Mouse (Mus musculus) hindbrain, embryonic 15.5 days (tissue): ENCODE data around the gene Elmo3. TPM values are rescaled to one million over a fixed set of nuclear protein-coding genes. Genes with fewer than 3 reads are reported as not detected.
"Not testable (repeated sequence)": the region's sequence is repeated elsewhere in the genome, so short reads cannot be mapped to it uniquely, and the experiment has no call there.

ENCODE experiments used
- ATAC-seq: fragments of 200-750 bp; cut with Nextera tagmentation; 2 replicates; pipeline ENCODE4 v1.8.0; 2017; ENCODE audit warnings: low read depth, moderate number of reproducible peaks, moderate TSS enrichment; ENCODE audit not compliant: low FRiP score
- H3K27ac ChIP-seq: fragments of 300-500 bp; sonication (generic); replicated peaks from 2 replicates; pipeline ENCODE4 v1.5.1; 2015; ENCODE audit warnings: mild to moderate bottlenecking, inconsistent platforms
- H3K27me3 ChIP-seq: fragments of 300-500 bp; sonication (generic); 2 replicates; pipeline ENCODE4 v1.6.1; 2015; ENCODE audit warnings: control low read depth, inconsistent platforms
- H3K36me3 ChIP-seq: fragments of 300-500 bp; sonication (generic); 2 replicates; pipeline ENCODE4 v1.6.1; 2015; ENCODE audit warnings: control low read depth, inconsistent platforms
- H3K4me1 ChIP-seq: fragments of 300-500 bp; sonication (generic); replicated peaks from 2 replicates; pipeline ENCODE4 v1.6.1; 2015; ENCODE audit warnings: control low read depth, inconsistent platforms
- H3K4me2 ChIP-seq: fragments of 300-500 bp; sonication (generic); 2 replicates; pipeline ENCODE4 v1.6.1; 2015; ENCODE audit warnings: moderate library complexity, mild to moderate bottlenecking, inconsistent platforms
- H3K4me3 ChIP-seq: fragments of 300-500 bp; sonication (generic); 2 replicates; pipeline ENCODE4 v1.5.1; 2015; ENCODE audit warnings: mild to moderate bottlenecking, inconsistent platforms
- H3K9ac ChIP-seq: fragments of 300-500 bp; sonication (generic); 2 replicates; pipeline ENCODE4 v1.6.1; 2015; ENCODE audit warnings: inconsistent platforms
- H3K9me3 ChIP-seq: fragments of 300-500 bp; sonication (generic); 2 replicates; pipeline ENCODE4 v1.6.1; 2016; ENCODE audit warnings: control low read depth, inconsistent platforms
- WGBS: fragments of 180-500 bp; shearing (Covaris S2); methylation state at CpG from one replicate; pipeline ENCODE4 v1.1.7; 2015; 5-methylcytosine and 5-hydroxymethylcytosine counted together
- polyA plus RNA-seq: library from polyadenylated mRNA; unstranded; fragments of >200 nt; fragmentation: Nextera tagmentation; extraction: Ambion mirVana; gene quantifications from 2 replicates; pipeline ENCODE4 v1.2.1, GENCODE M21; 2015

Elmo3 gene
- polyA plus RNA-seq, 1 experiment from 2014 or later: 1.3 TPM

- H3K9me3 ChIP-seq: no peaks in the 10 kb centered on the region
- no peak overlapping the region for H3K4me3 ChIP-seq
- ATAC-seq: no peak
- 87% methylated on average over 12 of the region's 12 CpGs for WGBS
- H3K27ac ChIP-seq: no peak overlapping the region
- H3K4me2 ChIP-seq: no peak overlapping the region
- H3K36me3 ChIP-seq: peaks cover 37% of the 10 kb centered on the region
- peaks cover 19% of the 10 kb centered on the region; the same call in 1 of the 2 replicates for H3K27me3 ChIP-seq
- H3K9ac ChIP-seq: no peak overlapping the region
- peaks cover 30% of the 10 kb centered on the region for H3K4me1 ChIP-seq
Measured at GRCm38 (mm10) chr8:105281821-105282220, 23.6 kb upstream of the Elmo3 start.

- 88% methylated on average over 4 of the region's 4 CpGs for WGBS
- no peak for ATAC-seq
- Histone ChIP-seq H3K9ac (no peak overlapping the region), H3K27ac (no peak overlapping the region), H3K9me3 (no peaks in the 10 kb centered on the region), H3K4me3 (no peak overlapping the region), H3K27me3 (peaks cover 19% of the 10 kb centered on the region; the same call in 1 of the 2 replicates), H3K4me1 (peaks cover 33% of the 10 kb centered on the region), H3K36me3 (peaks cover 37% of the 10 kb centered on the region), H3K4me2 (no peak overlapping the region)
Measured at GRCm38 (mm10) chr8:105282239-105282638, 23.2 kb upstream of the Elmo3 start.

DNA sequence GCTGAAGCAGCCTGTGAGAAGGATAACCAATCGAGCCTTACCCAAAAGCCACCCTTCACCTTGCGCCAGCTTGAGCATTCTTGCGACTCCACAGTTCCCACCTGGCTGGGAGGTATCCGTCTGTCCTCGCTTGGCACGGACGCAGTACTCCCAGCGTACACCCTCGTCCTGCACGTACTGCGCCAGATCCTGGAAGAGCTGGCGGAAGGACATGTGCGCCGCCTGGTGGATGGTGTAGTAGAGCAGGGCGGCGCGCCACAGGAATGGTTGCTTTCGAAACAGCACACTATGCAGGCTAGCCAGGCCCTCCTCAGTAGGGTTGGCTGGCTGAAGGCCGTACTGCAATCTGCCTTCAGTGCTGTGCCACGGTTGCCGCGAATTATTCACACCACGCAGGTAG, 22.3 kb upstream of the Elmo3 start:
- H3K9ac ChIP-seq: no peak overlapping the region
- no peak for ATAC-seq
- H3K4me3 ChIP-seq: no peak overlapping the region
- peaks cover 13% of the 10 kb centered on the region; the same call in 1 of the 2 replicates for H3K27me3 ChIP-seq
- H3K9me3 ChIP-seq: no peaks in the 10 kb centered on the region
- WGBS: 22% methylated on average over 22 of the region's 23 CpGs
- H3K4me1 ChIP-seq: peaks cover 41% of the 10 kb centered on the region
- H3K27ac ChIP-seq: no peak overlapping the region
- peaks cover 37% of the 10 kb centered on the region for H3K36me3 ChIP-seq
- no peak overlapping the region for H3K4me2 ChIP-seq

- no peak for ATAC-seq
- Histone ChIP-seq H3K9me3 (no peaks in the 10 kb centered on the region), H3K9ac (no peak overlapping the region), H3K27ac (no peak overlapping the region), H3K4me2 (peak overlapping the region; percentile 69), H3K4me1 (peaks cover 48% of the 10 kb centered on the region), H3K36me3 (peaks cover 32% of the 10 kb centered on the region), H3K27me3 (no peaks in the 10 kb centered on the region), H3K4me3 (no peak overlapping the region)
- 43% methylated on average over 12 of the region's 12 CpGs for WGBS
Measured at GRCm38 (mm10) chr8:105285514-105285913, 19.9 kb upstream of the Elmo3 start.

GRCm38 (mm10) chr8:105286907-105287306, 18.5 kb upstream of the Elmo3 start:
- H3K36me3 ChIP-seq: peaks cover 26% of the 10 kb centered on the region
- H3K4me3 ChIP-seq: peak overlapping the region; percentile 7; the same call in 1 of the 2 replicates
- H3K27me3 ChIP-seq: no peaks in the 10 kb centered on the region
- no peak overlapping the region for H3K27ac ChIP-seq
- ATAC-seq: no peak
- peak overlapping the region; percentile 69 for H3K4me2 ChIP-seq
- peaks cover 51% of the 10 kb centered on the region for H3K4me1 ChIP-seq
- H3K9me3 ChIP-seq: no peaks in the 10 kb centered on the region
- WGBS: 87% methylated on average over 4 of the region's 4 CpGs
- 0 out of 2 replicates have a peak overlapping the region, but pooled peaks have one; percentile 18 for H3K9ac ChIP-seq

- H3K4me2 ChIP-seq: peak overlapping the region; percentile 69
- H3K4me1 ChIP-seq: peaks cover 51% of the 10 kb centered on the region
- H3K9me3 ChIP-seq: no peaks in the 10 kb centered on the region
- peak overlapping the region; percentile 94 for H3K27ac ChIP-seq
- no peaks in the 10 kb centered on the region for H3K27me3 ChIP-seq
- 70% methylated on average over 5 of the region's 5 CpGs for WGBS
- H3K4me3 ChIP-seq: peak overlapping the region; percentile 56
- no peak for ATAC-seq
- peak overlapping the region; percentile 40 for H3K9ac ChIP-seq
- H3K36me3 ChIP-seq: peaks cover 13% of the 10 kb centered on the region
Measured at GRCm38 (mm10) chr8:105288231-105288630, 17.2 kb upstream of the Elmo3 start.

GRCm38 (mm10) chr8:105288958-105289732, 16.3 kb upstream of the Elmo3 start:
- Histone ChIP-seq H3K36me3 (peaks cover 13% of the 10 kb centered on the region), H3K4me2 (peak overlapping the region; percentile 69), H3K4me3 (peak overlapping the region; percentile 56), H3K27me3 (no peaks in the 10 kb centered on the region), H3K27ac (peak overlapping the region; percentile 94), H3K4me1 (peaks cover 51% of the 10 kb centered on the region), H3K9ac (peak overlapping the region; percentile 40), H3K9me3 (no peaks in the 10 kb centered on the region)
- under 1% methylated on average over 53 of the region's 53 CpGs for WGBS
- ATAC-seq: peak; percentile 91

GRCm38 (mm10) chr8:105289805-105290460, 15.5 kb upstream of the Elmo3 start, which contains the start of gene 4931428F04Rik:
Gene 4931428F04Rik, minus strand, starts transcription at chr8:105289864.
- H3K4me2 ChIP-seq: peak within 1 kb of the TSS; percentile 69
- WGBS: 2% methylated on average over 43 of the region's 43 CpGs
- no peaks in the 10 kb centered on the region for H3K27me3 ChIP-seq
- peak; percentile 6 for ATAC-seq
- H3K36me3 ChIP-seq: peaks cover 7% of the 10 kb centered on the region
- H3K9me3 ChIP-seq: no peaks in the 10 kb centered on the region
- H3K9ac ChIP-seq: peak within 1 kb of the TSS; percentile 40
- peaks cover 50% of the 10 kb centered on the region for H3K4me1 ChIP-seq
- H3K4me3 ChIP-seq: peak within 1 kb of the TSS; percentile 56
- H3K27ac ChIP-seq: peak within 1 kb of the TSS; percentile 94

DNA sequence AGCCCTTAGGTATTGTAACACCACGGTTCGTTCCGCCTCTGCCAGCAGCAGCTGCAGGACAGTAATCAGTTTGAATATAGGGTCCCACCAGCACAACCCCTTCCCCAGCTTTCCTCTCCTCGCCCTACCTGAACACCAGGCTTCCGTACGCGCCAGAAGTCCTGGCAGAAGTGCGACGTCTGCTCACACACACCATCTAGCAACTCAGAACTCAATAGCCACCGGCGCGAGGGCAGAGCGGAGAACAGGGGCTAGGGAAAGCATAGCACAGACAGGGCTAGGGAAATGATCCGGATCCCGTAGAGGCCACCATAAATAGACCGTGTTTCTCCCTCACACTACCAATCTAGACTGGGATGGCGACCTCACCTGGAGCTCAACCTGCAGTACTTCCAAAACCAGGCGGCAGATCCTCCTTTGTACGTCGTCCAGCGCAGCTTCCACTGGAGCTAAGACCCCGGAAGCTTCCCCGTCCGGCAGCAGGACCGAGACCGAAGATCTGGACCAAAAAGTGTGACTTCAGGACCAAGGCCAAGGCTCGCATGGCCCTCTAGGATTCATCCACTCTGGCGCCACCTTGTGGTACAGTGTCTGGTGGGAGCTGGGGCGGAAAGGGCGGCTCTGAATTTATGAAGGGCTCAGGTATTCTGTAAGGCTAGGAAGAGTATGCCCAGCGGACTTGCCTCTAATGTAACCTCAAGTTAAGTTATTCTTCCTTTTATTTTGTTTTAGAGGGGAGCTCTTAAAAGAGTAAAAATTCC, 14.7 kb upstream of the Elmo3 start:
- H3K27ac ChIP-seq: no peak overlapping the region
- peak; percentile 1; the same call in 1 of the 2 replicates for ATAC-seq
- no peaks in the 10 kb centered on the region for H3K9me3 ChIP-seq
- peaks cover 42% of the 10 kb centered on the region for H3K4me1 ChIP-seq
- no peaks in the 10 kb centered on the region for H3K36me3 ChIP-seq
- no peaks in the 10 kb centered on the region for H3K27me3 ChIP-seq
- 5% methylated on average over 31 of the region's 31 CpGs for WGBS
- H3K4me2 ChIP-seq: peak overlapping the region; percentile 69
- 0 out of 2 replicates have a peak overlapping the region, but pooled peaks have one; percentile 40 for H3K9ac ChIP-seq
- H3K4me3 ChIP-seq: peak overlapping the region; percentile 56

DNA sequence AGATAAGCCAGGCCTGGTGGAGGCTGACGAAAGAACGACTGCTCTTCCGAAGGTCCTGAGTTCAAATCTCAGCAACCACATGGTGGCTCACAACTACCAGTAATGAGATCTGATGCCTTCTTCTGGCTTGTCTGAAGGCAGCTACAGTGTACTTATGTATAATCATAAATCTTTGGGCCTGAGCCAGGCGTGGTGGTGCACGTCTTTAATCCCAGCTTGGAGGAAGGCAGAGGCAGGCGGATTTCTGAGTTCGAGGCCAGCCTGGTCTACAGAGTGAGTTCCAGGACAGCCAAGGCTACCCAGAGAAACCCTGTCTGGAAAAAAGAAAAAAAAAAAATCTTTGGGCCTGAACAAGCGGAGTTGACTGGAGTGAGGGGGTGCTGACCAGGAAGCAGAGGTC, 14.0 kb upstream of the Elmo3 start:
- H3K9ac ChIP-seq, ATAC-seq, H3K27me3 ChIP-seq, H3K4me2 ChIP-seq, H3K27ac ChIP-seq, H3K9me3 ChIP-seq, H3K36me3 ChIP-seq, H3K4me3 ChIP-seq: not testable (repeated sequence)
- 85% methylated on average over 8 of the region's 8 CpGs for WGBS
- peaks cover 35% of the 10 kb centered on the region for H3K4me1 ChIP-seq

DNA sequence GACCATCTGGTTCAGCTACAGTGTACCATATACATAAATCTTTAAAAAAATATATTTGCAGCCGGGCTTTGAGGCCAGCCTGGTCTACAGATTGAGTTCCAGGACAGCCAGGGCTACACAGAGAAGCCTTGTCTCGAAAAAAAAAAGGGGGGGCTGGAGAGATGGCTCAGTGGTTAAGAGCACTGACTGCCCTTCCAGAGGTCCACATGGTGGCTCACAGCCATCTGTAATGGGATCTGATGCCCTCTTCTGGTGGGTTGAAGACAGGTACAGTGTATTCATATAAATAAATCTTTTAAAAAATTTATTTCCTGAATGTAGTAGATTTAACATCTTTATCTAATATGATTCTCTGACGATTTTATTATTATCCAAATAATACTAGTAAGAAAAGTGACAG, 13.6 kb upstream of the Elmo3 start:
- H3K4me3 ChIP-seq, H3K36me3 ChIP-seq, H3K4me2 ChIP-seq, H3K27ac ChIP-seq, ATAC-seq, H3K27me3 ChIP-seq, H3K9ac ChIP-seq, H3K9me3 ChIP-seq: not testable (repeated sequence)
- peaks cover 32% of the 10 kb centered on the region for H3K4me1 ChIP-seq
- WGBS: 62% methylated on average over 3 of the region's 3 CpGs
